Mouse (Mus musculus) heart, embryonic 16.5 days (tissue): Measurements from ENCODE around the gene Sik1. TPM values are rescaled to one million over a fixed set of nuclear protein-coding genes. Genes with fewer than 3 reads are reported as not detected.
A peak's percentile ranks its signal among the peaks of the same experiment; 100 is the strongest.

ENCODE experiments used
- ATAC-seq: fragments of 200-750 bp; cut with Nextera tagmentation; replicated peaks from 2 replicates; pipeline ENCODE4 v1.8.0; 2017; ENCODE audit warnings: moderate number of reproducible peaks; ENCODE audit not compliant: insufficient read depth, low FRiP score; ENCODE audit errors: extremely low read depth
- H3K27ac ChIP-seq: fragments of 300-500 bp; sonication (generic); 2 replicates; pipeline ENCODE4 v1.5.1; 2014; ENCODE audit warnings: mild to moderate bottlenecking, low read length, control low read depth, moderate library complexity
- H3K27me3 ChIP-seq: fragments of 300-500 bp; sonication (generic); 2 replicates; pipeline ENCODE4 v1.6.1; 2014; ENCODE audit warnings: low read length, mixed read lengths; ENCODE audit not compliant: control insufficient read depth, insufficient read depth
- H3K36me3 ChIP-seq: fragments of 300-500 bp; sonication (generic); 2 replicates; pipeline ENCODE4 v1.6.1; 2014; ENCODE audit not compliant: control insufficient read depth, insufficient read depth
- H3K4me1 ChIP-seq: fragments of 300-500 bp; sonication (generic); 2 replicates; pipeline ENCODE4 v1.6.1; 2014; ENCODE audit warnings: low read length, mixed read lengths; ENCODE audit not compliant: control insufficient read depth, insufficient read depth
- H3K4me2 ChIP-seq: fragments of 300-500 bp; sonication (generic); 2 replicates; pipeline ENCODE4 v1.6.1; 2014; ENCODE audit warnings: low read depth, mild to moderate bottlenecking, control low read depth, low read length
- H3K4me3 ChIP-seq: fragments of 300-500 bp; sonication (generic); 2 replicates; pipeline ENCODE4 v1.5.1; 2014; ENCODE audit warnings: mild to moderate bottlenecking, control low read depth, low read length
- H3K9ac ChIP-seq: fragments of 300-500 bp; sonication (generic); 2 replicates; pipeline ENCODE4 v1.6.1; 2014; ENCODE audit warnings: low read length, control low read depth
- H3K9me3 ChIP-seq: fragments of 300-500 bp; sonication (generic); replicated peaks from 2 replicates; pipeline ENCODE4 v1.6.1; 2016; ENCODE audit warnings: low read length; ENCODE audit not compliant: control insufficient read depth
- WGBS: fragments of 180-500 bp; shearing (Covaris S2); extraction: QIAGEN DNeasy Blood & Tissue Kit; methylation state at CpG from one replicate; pipeline ENCODE4 v1.1.7; 2014; 5-methylcytosine and 5-hydroxymethylcytosine counted together
- polyA plus RNA-seq: library from polyadenylated mRNA; unstranded; fragments of >200 nt; fragmentation: Nextera tagmentation; extraction: Ambion mirVana; gene quantifications from 2 replicates; pipeline ENCODE4 v1.2.1, GENCODE M21; 2015

The Sik1 gene
- 13.0 and 18.6 TPM in 2 replicates for polyA plus RNA-seq

GRCm38 (mm10) chr17:31855597-31856518, at the start of gene Sik1:
Gene Sik1, minus strand, starts transcription at chr17:31855804.
- Histone ChIP-seq H3K27me3 (no peaks in the 10 kb centered on the region), H3K36me3 (peaks cover 3% of the 10 kb centered on the region), H3K27ac (peak within 1 kb of the TSS; percentile 100), H3K4me3 (peak within 1 kb of the TSS; percentile 82), H3K4me2 (peak within 1 kb of the TSS; percentile 94), H3K9me3 (no peaks in the 10 kb centered on the region), H3K9ac (peak within 1 kb of the TSS; percentile 92), H3K4me1 (peaks cover 29% of the 10 kb centered on the region)
- WGBS = under 1% methylated on average over 84 of the region's 92 CpGs
- peak; percentile 87 for ATAC-seq

- H3K36me3 ChIP-seq = no peaks in the 10 kb centered on the region
- peaks cover 16% of the 10 kb centered on the region for H3K4me1 ChIP-seq
- no peak overlapping the region for H3K4me3 ChIP-seq
- H3K9ac ChIP-seq = peak overlapping the region; percentile 6; the same call in 1 of the 2 replicates
- peak overlapping the region; percentile 87 for H3K27ac ChIP-seq
- no peaks in the 10 kb centered on the region for H3K27me3 ChIP-seq
- no peaks in the 10 kb centered on the region for H3K9me3 ChIP-seq
- no peak overlapping the region for H3K4me2 ChIP-seq
- ATAC-seq = no peak
- 80% methylated on average over 9 of the region's 9 CpGs for WGBS
These were observed 49.7 kb upstream of the Sik1 start for GRCm38 (mm10) chr17:31905201-31905790.

GRCm38 (mm10) chr17:31904036-31904435, 48.4 kb upstream of the Sik1 start:
- Histone ChIP-seq H3K4me1 (peaks cover 16% of the 10 kb centered on the region), H3K27ac (no peak overlapping the region), H3K27me3 (no peaks in the 10 kb centered on the region), H3K4me2 (no peak overlapping the region), H3K9ac (no peak overlapping the region), H3K36me3 (no peaks in the 10 kb centered on the region), H3K9me3 (no peaks in the 10 kb centered on the region), H3K4me3 (no peak overlapping the region)
- WGBS = 89% methylated on average over 7 of the region's 7 CpGs
- ATAC-seq = no peak

- 81% methylated on average over 3 of the region's 3 CpGs for WGBS
These were observed 47.1 kb upstream of the Sik1 start for GRCm38 (mm10) chr17:31902630-31903198.

GRCm38 (mm10) chr17:31901461-31902204, 46.0 kb upstream of the Sik1 start:
- Histone ChIP-seq H3K36me3 (no peaks in the 10 kb centered on the region), H3K27me3 (no peaks in the 10 kb centered on the region), H3K4me1 (peaks cover 24% of the 10 kb centered on the region), H3K4me3 (no peak overlapping the region), H3K9me3 (no peaks in the 10 kb centered on the region), H3K27ac (peak overlapping the region; percentile 67), H3K4me2 (peak overlapping the region; percentile 43), H3K9ac (peak overlapping the region; percentile 4; the same call in 1 of the 2 replicates)
- peak; percentile 73 for ATAC-seq
- 23% methylated on average over 11 of the region's 11 CpGs for WGBS

More at GRCm38 (mm10) chr17:31902630-31903198, 47.1 kb upstream of the Sik1 start:
- Histone ChIP-seq H3K9ac (no peak overlapping the region), H3K4me3 (no peak overlapping the region), H3K4me1 (peaks cover 16% of the 10 kb centered on the region), H3K36me3 (no peaks in the 10 kb centered on the region), H3K27ac (no peak overlapping the region), H3K4me2 (no peak overlapping the region; the same call in 1 of the 2 replicates), H3K9me3 (no peaks in the 10 kb centered on the region), H3K27me3 (no peaks in the 10 kb centered on the region)
- ATAC-seq = no peak

- Histone ChIP-seq H3K4me3 (no peak overlapping the region), H3K4me2 (no peak overlapping the region), H3K4me1 (peaks cover 24% of the 10 kb centered on the region), H3K9ac (no peak overlapping the region), H3K27ac (no peak overlapping the region), H3K9me3 (no peaks in the 10 kb centered on the region), H3K27me3 (no peaks in the 10 kb centered on the region), H3K36me3 (no peaks in the 10 kb centered on the region)
- WGBS = 56% methylated on average over 5 of the region's 5 CpGs
- no peak for ATAC-seq
These were observed 43.3 kb upstream of the Sik1 start for GRCm38 (mm10) chr17:31898941-31899340.

GRCm38 (mm10) chr17:31897186-31897793, 41.7 kb upstream of the Sik1 start:
- H3K4me1 ChIP-seq = peaks cover 32% of the 10 kb centered on the region
- H3K27ac ChIP-seq = 0 out of 2 replicates have a peak overlapping the region, but pooled peaks have one; percentile 12
- no peaks in the 10 kb centered on the region for H3K36me3 ChIP-seq
- H3K9ac ChIP-seq = no peak overlapping the region
- 77% methylated on average over 4 of the region's 4 CpGs for WGBS
- H3K4me2 ChIP-seq = no peak overlapping the region
- no peaks in the 10 kb centered on the region for H3K27me3 ChIP-seq
- no peak overlapping the region for H3K4me3 ChIP-seq
- no peak for ATAC-seq
- H3K9me3 ChIP-seq = no peaks in the 10 kb centered on the region

- peaks cover 31% of the 10 kb centered on the region for H3K4me1 ChIP-seq
These were observed 41.1 kb upstream of the Sik1 start for GRCm38 (mm10) chr17:31896751-31897150.

More at GRCm38 (mm10) chr17:31896751-31897150, 41.1 kb upstream of the Sik1 start:
- Histone ChIP-seq H3K4me3 (no peak overlapping the region), H3K9me3 (no peaks in the 10 kb centered on the region), H3K9ac (no peak overlapping the region), H3K27ac (no peak overlapping the region; the same call in 1 of the 2 replicates), H3K27me3 (no peaks in the 10 kb centered on the region), H3K4me2 (no peak overlapping the region), H3K36me3 (no peaks in the 10 kb centered on the region)
- WGBS = 37% methylated on average over 3 of the region's 3 CpGs
- no peak for ATAC-seq
